Mouse (Mus musculus) right cerebral cortex, adult 2 months (tissue): ENCODE measurements around the gene Prkcg.

ENCODE experiments used
- DNase-seq, 2 experiments: peaks; one replicate each; pipeline ENCODE4 v3.0.0; 2021 to 2022; ENCODE audit warnings: low spot score in 2 of 2

Prkcg gene

DNA sequence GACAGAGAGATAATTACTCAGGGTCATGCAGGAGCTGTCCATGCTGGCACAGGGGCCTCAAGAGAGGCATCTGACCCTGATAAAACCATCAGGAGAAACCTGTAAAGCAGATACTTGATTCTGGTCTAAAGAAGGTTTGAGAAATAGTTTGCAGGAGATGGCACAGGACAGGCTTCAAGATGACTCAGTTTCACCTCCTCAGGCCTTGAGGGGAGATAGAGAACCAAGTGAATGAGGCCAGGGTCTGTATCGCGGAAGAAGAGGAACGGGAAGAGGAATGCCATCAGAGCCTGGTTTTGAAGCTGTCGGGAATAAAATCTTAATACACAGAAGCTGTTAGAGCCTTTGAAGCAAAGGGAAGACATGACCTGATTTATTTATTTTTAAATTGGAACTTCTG lies 28.7 kb downstream of the Prkcg start:
- DNase-seq, result no peak

DNA sequence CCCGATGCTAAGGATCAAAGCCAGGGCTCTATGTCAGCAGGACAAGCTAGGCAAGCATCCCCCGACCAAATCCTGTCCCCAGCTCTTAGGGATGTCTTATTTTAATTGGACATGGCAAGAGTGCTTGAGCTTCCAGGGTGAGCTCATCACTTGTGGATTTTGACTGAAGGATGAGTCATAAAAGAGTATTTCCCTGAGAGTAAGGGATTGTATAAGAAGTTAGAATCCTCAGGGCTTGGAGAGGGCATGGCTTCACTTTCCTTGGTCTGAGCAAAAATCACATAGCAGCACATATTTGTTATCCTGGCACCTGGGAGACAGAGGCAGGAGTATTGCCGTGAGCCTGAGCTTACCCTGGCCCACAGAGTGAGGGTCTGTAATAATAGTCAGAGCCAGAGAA lies 31.9 kb downstream of the Prkcg start:
- no peak for DNase-seq

DNA sequence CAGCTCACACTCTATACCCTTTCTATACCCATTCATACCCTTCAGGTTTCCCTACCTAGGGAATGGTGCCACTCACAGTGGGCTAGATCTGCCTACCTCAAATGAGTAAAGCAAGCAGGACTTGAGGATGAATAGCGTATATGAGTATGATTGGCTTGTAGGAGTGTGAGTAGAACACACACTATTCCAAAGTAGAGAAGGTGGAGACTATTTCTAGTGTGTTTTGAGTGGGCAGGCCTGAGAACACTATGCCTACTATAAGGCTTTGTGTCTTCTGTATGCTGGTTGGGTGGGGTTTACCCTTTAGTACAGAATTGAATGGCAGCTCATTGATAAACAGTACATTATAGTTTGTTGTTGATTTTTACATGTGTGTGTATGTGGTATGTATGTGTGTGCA lies 34.8 kb downstream of the Prkcg start:
- no peak for DNase-seq

DNA sequence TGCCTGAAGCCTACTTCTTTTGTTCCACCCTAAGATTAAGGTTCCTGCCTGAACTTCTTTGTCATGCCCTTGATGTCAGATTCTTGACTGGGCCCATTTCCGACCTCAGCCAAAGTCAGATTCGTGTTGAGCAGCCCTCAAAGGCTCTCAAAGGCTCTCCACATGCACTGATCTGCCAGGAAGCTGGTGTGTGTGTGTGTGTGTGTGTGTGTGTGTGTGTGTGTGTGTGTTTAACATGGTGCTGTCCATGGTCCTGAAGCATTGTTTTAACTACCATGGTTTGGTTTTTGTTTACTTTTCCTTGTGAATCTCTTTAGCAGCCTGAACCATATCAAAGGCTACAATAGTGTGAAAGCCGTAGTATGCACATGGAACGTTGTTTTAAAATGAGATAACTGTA lies 39.0 kb downstream of the Prkcg start:
- no peak for DNase-seq

DNA sequence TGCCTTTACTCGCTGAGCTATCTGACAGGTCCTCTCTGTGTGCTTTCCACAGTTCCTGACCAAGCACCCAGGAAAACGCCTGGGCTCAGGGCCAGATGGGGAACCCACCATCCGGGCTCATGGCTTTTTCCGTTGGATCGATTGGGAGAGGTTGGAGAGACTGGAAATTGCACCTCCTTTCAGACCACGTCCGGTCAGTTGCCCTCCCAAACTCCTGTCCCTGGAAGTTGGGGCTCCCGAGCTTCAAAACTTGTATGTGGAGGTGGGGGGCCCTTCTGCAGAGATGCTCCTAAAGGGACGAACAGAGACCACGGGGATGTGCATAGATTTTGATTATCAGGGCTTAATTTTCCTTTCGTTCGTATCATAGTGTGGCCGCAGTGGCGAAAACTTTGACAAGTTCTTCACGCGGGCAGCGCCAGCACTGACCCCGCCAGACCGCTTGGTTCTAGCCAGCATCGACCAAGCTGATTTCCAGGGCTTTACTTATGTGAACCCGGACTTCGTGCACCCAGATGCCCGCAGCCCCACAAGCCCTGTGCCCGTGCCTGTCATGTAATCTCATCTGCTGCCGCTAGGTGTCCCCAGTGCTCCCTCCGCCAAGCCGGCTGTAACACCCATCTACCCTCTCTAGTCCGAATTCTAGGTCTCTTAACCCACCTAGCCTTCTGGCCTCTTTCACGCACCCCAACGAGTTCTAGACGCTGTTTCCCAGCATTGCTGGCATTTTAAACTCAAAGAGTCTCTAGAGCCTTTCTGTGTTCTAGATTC lies 41.0 kb downstream of the Prkcg start:
- DNase-seq, result peak; percentile 86 to 89

DNA sequence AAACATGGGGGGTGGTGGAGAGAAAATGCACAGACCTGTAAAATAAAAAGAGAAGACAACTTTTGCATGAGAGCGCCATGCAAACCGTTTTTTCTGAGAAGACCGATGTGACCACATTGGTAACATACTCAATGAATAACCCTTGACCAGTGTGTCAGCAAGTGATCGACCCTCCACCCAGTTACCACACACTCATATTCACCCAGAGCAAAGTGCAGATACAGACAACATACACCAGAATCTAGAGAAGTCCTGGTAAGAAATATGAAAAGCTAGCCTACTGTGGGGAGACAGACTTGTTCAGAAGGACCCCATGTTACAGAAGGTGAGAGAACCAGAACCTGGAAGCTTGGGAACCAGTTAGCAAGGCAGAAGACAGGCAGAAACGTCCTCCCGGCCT lies 42.2 kb downstream of the Prkcg start:
- no peak for DNase-seq

DNA sequence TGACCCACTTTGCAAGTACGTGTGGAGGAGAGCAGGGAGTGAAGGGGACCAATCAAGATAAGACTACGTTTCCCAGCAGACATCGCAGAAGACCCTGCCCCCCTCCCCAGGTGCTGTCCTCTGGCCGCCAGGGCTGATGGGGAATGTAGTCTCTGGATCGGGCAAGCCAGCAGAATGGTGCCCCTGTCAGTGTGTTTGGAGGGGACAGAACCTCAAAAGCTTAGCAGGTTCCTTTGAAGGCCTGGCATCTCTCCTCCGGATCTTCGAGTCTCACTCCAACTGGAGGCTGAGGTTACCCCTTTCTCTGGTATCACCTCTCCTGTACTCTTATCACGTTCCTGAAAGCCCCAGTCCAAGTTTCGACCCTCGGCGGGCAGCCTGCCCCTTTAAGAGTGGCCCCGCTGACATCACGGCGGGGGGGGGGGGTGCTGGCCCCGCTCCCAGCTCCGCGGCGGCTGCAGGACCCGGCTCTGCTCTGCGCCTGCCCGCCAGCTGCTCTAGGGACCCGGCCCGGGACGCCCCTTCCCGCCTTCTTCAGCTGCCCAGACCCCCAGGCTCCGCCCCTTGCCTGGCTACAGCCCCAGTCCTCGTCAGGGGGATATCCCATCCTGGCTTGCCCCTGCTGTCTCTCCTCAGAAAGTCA lies 42.7 kb downstream of the Prkcg start:
- peak; percentile 85 to 89 for DNase-seq

DNA sequence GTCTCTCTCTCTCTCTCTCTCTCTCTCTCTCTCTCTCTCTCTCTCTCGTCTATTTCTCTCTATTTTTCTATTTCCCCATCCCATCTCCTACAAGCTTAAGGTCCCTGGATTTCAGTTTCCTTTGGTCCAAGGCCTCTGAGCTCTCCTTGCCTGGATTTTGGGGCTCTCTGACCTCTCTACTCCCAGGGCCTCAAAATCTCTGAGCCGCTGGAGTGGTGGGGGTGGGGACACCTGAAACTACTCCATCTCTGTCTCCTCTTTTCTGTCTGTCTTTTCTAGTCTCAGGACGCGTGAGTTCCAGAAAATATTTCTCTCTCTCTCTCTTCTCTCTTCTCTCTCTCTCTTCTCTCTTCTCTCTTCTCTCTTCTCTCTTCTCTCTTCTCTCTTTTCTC lies 43.2 kb downstream of the Prkcg start:
- DNase-seq, result no peak

DNA sequence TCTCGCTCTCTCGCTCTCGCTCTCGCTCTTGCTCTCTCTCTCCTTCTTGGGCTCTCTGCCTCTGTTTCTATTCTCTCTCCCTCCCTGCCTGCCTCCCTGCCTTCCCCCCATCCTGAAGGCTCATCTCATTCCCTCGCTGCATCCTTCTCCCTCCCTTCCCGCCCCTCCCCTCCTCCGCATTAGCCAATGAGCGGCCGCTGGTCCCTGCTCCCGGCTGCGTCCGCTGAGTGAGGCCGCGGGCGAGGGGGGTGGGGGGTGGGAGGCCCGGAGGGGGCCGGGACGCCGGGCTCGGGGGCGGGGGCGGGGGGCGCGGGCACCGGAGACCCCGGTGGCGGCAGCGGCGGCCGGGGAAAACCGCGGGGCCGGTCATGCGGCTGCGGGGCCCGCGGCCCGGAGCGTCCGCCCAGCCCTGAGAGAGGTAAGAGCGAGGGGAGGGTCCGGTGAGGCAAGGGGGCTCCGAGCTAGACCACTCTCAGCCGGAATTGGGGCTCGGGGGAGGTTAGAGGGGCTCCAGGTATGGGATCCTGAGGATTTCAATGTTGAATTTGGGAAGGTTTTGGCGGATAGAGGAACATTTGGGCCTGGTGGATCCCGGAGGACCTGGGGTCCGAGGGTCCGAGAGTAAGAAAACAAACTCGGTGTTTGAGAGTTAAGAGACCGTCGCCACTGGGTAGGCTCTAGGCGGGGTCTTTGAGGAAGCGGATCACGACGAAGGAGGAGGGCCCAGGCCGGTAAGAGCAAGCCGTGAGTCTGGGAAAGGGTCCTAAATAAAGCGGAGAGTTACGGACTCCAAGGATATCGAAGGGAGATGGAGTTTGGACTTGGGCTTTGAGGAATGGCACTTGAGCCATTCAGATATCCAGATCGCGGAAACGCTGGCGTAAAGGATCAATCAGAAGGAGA lies 43.9 kb downstream of the Prkcg start, which contains the start of gene Cacng7:
Gene Cacng7, plus strand, starts transcription at position 337 of the 903 bp plus-strand sequence.
- peak; percentile 48 to 62 for DNase-seq

DNA sequence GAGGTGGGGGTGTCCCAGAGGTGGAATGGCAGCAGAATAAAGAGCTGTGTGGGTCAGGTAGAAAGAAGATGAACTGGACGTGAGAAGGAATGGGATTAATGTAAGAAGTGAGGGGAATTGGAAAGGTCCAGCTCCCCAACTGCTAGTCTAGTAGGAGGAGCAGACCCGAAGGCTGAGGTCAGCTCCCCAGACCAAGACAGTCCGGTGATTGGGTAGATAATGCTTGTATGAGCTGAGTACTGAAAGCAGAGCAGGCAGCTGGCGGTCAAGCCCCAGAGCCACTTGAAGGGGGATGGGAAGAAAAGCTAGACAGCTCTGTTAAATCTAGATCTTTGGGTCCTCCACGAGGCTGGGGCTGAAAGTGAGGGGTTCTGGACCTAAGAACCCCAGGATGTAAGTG lies 44.6 kb downstream of the Prkcg start:
- no peak for DNase-seq

DNA sequence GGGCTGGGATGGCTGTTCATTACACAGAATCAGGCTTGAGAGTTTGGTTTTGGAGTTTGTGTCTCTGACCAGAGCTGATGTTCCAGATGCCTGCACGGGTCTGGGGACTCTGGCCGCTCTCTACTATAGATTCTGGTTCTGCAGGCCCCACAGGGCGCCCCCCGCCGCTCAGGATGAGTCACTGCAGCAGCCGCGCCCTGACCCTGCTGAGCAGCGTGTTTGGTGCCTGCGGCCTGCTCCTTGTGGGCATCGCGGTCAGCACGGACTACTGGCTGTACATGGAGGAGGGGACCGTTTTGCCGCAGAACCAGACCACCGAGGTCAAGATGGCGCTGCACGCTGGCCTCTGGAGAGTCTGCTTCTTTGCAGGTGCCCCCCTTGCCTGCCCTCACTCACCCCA lies 47.4 kb downstream of the Prkcg start:
- no peak for DNase-seq

DNA sequence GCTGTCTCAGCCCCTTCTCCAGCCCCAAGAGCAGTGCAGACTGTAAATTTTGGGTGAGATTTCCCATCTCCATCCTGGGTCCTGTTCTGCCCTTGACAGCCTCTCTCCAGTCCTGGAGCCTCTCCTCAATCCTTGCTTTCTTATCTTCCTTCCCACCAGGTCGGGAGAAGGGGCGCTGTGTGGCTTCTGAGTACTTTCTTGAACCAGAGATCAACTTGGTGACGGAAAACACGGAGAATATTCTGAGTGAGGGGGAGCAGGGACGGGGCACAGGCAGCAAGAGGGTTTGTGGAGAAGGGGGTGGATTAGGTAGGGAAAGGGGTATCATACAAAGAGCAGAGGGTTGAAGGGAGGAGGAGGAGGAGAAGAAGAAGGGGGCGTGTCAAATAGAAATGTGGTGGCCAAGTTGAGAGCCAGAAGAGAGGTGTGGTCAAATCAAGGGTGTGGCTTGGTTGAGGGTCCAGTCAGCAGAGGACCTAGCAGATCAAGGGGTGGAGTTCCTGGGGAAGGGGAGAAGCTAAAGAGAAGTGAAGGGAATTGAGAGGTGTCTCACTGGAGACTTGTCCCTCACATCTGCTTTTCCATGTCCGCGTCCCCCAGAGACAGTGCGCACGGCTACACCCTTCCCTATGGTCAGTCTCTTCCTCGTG lies 49.4 kb downstream of the Prkcg start:
- no peak for DNase-seq

DNA sequence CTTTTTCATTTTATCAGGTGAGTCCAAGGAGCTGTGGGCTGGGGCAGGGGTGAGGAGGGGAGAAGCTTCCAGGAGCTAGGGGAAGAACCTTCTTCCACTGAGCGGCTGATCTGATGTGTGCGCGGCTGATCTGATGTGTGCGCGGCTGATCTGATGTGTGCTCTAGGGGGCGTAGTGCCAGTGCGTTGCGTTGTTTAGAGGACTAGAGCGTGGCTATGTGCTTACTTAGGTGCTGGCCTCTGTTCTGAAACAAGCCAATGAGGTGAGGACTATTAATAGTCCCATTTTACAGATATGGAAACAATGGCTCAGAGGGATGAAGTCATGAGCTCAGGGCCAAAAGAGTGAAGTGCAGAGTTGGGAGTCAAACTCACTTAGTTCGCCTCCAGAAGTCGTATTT lies 50.0 kb downstream of the Prkcg start:
- no peak for DNase-seq

DNA sequence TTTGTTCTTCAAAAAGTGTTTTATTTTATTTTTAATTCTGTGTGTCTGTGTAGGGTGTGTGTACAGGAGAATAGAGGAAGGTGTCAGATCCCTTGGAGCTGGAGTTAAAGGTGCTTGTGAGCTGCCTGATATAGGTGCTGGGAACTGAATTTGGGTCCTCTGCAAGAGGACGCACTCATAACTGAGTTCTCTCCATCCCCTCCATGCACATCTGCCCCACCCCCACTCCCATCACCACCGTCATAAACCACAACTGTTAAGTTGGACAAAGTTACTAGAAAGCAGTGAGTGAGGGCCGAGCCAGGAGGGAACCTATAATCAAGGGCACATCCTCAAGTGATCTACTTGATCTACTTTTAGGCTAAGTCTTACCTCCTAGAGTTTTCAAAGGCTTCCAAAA lies 54.9 kb downstream of the Prkcg start:
- DNase-seq, result no peak

DNA sequence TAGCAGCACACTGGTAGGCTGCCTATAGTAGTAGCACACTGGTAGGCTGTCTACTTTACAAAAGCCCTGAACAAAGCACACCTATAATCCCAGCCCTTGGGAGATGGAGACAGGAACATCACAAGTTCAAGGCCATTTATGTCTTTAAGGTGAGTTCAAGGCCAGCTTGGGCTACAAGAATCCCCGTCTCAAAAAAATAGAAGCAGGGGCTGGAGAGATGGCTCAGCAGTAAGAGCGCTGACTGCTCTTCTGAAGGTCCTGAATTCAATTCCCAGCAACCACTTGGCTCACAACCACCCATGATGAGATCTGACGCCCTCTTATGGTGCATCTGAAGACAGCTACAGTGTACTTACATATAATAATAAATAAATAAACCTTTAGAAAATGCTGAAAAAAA lies 56.3 kb downstream of the Prkcg start:
- no peak for DNase-seq

DNA sequence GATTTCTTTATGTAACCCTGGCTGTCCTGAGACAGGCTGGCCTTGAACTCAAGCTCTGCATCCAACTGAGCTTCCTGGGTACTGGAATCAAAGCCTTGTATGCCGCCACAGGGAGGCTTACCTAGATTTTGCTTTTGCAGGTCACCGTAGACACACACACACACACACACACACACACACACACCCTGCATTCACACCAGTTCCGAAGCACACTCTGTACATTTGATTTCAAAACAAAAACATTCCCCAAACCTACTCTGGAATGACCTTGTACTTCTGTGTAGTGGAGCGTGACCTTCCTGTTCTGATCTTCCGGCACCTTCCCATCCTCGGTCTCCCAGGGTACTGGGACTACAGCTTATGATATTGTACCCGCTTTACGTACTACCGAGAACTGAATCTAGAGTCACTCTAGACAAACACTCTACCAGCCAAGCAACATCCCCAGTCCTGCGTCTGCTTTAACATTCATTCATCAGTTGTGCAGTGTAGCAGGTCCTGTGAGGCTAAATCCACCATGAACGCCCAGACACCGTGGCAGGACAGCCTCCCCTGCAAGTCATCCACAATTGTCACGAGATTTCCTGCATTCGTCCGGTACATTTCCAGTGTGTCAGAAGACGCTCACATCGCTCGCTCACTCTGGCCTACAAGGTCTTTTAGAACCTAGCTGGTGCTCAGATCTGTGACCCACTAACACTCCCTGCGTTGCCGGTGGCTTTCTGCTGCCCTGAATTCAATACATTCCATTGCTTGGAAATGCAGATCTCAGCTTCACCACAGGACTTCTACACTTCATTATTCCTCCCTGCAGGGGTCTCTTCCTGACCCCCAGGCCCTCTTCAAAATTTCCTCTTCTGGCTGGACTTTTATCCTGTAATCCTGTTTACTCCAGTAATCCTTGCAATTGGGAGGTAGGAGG lies 58.6 kb downstream of the Prkcg start:
- no peak for DNase-seq

DNA sequence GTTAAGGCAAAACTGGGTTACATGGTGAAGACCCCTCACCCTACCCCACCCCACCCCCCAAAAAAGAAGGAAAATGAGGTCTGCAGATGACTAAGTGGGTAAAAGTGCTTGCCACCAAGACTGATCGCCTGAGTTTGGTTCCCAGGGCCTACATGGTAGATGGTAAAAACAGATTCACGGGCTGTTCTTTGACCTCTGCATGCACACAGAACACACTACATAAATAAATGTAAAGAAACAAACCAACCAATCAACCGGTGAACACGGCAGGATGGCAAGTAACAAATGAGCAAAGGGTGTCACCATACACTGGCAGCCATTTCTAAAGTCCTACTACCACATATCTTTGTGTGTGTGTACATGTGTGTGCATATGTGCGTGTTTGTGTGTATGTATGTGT lies 59.3 kb downstream of the Prkcg start:
- no peak for DNase-seq

DNA sequence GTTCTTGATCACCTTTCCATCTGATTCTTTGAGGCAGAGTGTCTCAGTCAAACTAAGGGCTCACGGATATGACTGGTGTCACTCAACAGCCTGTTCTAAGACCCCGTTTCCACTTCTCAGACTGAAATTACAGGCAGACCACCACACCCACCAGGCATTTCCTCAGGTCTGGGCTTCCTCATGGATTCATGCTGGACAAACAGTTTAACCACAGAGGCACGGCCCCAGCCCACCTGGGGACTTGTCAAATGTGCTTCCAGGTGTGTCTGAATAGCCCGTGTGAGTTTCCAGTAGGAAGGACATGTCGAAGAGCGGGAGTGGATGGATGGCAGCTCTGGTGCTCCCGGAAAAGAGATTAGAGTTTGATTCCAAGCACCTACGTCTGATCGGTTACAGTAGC lies 60.8 kb downstream of the Prkcg start:
- no peak for DNase-seq

DNA sequence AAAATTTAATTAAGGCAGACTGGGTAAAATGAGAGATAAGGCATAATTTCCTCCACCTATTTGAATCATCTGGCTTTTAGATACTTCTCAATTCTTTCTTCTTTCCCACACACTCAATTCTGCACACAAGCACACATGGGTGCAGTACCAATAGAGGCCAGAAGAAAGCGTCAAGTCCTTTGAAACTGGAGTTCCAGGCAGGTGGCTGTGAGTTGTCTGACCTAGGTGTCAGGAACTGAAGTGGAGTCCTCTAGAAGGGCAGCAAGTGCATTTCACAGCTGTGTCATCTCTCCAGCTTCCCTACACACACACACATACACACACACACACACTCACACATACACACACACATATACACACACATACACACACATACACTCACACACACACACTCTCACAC lies 62.6 kb downstream of the Prkcg start:
- no peak for DNase-seq

DNA sequence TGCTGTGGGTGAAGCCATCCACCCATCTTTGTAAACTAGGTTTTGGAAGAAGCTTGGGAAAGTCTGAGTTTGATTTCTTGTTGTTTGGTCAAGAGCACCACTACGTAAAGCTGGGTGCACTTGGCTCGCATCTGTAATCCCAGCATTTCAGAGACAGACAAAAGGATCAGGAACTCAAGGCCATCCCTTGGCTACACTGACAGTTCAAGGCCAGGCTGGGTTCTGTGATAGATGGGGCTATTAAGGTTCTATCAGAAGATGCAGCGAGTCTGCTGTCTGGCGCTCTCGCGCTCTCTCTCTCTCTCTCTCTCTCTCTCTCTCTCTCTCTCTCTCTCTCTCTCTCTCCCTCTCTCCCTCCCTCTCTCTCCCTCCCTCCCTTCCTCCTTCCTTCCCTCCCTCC lies 65.9 kb downstream of the Prkcg start:
- no peak for DNase-seq

DNA sequence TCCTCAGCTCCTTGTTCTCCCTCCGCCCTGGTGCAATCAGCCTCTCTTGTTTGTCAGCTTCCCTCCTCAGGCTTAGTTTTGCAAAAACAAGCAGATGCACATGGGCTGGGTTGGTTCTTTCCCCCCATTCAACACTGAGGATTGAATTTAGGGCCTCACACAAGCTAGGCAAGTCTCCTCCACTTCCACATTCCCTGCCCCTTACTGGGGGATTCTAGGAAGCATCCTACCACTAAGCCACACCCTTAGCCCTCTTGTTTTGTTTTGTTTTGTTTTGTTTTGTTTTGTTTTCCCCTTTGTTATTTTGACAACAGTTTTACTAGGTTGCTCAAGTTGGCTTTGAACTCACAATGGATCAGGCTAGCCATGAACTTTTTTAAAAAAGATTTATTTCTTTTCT lies 71.7 kb downstream of the Prkcg start:
- DNase-seq, result no peak
